Mouse (Mus musculus) cerebellum, adult 8-10 months (tissue): ENCODE data around the gene Plekhm2.

ENCODE experiments used
- DNase-seq: peaks from one replicate; pipeline ENCODE4 v3.0.0; 2022

The Plekhm2 gene

DNA sequence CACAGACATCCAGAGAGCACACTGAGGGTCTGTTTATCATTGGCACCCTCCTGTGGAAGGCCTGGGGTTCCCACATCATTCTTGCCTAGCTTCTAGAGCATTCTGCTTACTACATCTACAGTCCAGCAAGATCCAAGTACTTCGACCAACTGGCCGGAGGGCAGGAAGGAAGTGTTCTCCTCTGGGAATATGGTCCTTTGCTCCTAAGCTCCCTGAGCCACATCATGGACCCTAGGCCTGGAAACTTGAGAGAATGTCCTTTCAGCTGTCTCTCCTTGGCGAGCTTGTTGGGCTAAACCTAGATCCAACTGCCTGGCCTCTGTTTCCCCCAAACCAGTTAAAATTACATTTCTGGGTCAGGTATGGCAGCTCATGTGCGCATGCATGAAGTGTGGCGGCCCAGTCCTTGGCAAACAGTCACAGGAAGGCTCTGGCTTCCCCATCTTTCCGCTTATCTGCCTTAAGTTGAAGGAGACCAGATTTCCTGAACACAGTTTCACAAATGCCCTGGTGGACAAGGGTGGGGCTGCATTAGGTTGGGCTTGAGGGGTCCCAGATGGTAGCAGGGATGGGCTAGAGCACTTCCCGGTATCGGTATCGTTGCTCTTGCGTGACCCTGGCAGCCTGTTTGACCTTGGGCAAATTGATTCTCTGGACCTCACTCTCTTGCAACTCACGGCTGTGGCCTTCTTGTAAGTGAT, 62.0 kb downstream of the Plekhm2 start:
- DNase-seq = no peak

DNA sequence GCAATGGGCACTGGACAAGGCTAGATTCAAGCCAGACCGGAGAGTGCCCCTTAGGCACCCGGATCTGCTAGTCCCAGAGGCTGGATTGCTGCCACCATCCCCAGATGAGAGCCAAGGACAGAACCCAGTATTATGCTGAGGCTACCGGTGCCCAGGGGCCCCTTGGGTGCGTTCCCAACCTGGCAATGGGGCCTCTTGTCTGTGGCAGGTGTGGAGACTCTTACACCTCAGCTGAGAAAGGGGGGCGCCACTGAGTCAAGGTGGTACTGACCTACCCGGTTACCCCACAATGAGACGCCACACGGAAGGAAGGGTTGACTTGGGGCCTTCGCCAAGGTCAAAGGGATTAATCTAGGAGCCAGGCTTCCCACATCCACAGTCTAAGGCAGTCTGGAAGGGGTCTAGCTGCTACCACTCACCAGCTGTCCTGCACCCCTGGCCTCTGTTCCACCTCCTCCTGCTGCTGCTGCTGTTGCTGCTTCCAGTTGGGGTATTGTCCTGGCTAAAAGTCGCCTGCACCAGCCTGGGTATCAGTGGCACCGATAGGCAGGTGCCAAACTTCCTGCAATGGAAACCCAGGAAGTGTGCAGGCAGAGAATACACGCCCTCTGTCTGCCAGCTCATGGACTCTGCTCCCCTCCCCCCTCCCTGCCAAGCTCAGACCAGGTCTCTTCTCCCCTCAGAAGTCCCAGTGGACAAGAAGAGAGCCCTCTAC, 63.4 kb downstream of the Plekhm2 start:
- DNase-seq = no peak

GRCm38 (mm10) chr4:141600364-141600763, 64.3 kb downstream of the Plekhm2 start:
- no peak for DNase-seq

- DNase-seq = no peak
Observed at GRCm38 (mm10) chr4:141599251-141600141, 65.2 kb downstream of the Plekhm2 start.

GRCm38 (mm10) chr4:141598894-141599250, 65.8 kb downstream of the Plekhm2 start:
- no peak for DNase-seq

- DNase-seq = no peak
Observed at GRCm38 (mm10) chr4:141598199-141598893, 66.4 kb downstream of the Plekhm2 start.

GRCm38 (mm10) chr4:141596700-141597328, 67.9 kb downstream of the Plekhm2 start:
- DNase-seq = no peak

DNA sequence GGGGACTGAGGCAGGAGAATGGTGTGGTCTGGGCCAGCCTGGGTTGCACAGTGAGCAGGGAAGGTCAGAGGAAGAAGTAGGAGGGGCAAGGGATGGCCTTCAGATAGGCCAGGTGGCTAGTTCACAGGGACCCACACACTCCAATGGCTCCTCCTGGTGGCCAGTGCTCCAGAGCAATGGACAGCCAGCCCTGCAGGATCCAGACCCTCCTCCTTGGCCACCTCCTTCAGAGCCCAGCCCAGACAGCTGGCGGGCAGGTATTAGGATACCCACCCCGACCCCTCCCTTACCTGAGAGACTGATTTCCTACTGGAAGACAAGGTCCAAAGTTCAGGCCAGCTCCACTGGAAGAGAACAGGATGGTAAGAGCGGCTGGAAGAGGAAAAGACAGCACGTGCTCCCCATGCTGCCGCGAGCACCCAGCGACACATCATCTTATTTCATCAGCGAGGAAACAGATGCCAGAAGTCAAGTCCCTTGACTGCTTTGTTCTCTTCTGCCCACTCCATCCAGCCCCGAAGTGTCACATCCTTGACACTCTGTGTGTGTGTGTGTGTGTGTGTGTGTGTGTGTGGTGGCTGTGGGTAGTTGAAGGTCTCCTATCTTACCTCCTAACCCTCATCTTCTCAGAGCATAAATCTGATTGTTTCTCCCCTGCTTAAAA, 69.0 kb downstream of the Plekhm2 start:
- DNase-seq = no peak

- no peak for DNase-seq
Observed at GRCm38 (mm10) chr4:141595138-141595537, 69.6 kb downstream of the Plekhm2 start.

- no peak for DNase-seq
Observed at GRCm38 (mm10) chr4:141591547-141591946, 73.2 kb downstream of the Plekhm2 start.

DNA sequence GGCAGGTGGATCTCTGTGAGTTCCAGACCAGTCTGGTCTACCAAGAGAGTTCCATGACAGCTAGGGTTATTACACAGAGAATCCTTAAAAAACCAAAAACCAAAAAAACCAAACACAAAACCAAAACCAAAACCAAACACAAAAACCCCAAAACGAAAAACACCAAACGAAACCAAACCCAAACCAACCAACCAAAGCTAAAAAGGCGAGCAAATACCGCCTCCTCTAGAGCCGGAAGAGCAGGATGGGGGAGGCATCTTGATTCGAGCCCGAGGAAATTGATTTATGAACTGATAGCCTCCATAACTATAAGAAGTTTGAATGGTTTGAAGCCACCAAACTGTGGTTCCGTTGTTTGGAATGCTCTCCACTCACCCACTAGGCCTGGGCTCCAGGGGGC, 80.8 kb downstream of the Plekhm2 start:
- no peak for DNase-seq

- DNase-seq = no peak
Observed at GRCm38 (mm10) chr4:141581051-141581450, 83.6 kb downstream of the Plekhm2 start.

DNA sequence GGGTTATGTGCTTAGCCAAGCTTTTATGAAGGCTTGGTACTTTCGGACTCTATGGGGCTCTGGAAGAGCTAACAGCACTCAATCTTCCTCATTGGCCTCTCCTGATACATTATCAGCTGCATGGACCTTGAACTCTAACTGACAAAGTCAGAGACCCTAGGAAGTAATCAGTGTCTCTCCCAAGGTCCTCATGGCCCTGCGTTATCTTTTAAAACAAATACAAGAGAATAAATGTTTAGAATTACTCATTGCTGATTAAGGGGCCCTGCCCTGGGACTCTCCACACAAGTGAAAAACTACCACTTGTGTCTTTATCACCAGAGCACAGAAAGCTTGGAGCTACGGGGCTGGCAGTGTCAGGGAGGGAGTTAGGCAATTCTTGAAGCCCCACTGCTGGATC, 85.9 kb downstream of the Plekhm2 start:
- no peak for DNase-seq

DNA sequence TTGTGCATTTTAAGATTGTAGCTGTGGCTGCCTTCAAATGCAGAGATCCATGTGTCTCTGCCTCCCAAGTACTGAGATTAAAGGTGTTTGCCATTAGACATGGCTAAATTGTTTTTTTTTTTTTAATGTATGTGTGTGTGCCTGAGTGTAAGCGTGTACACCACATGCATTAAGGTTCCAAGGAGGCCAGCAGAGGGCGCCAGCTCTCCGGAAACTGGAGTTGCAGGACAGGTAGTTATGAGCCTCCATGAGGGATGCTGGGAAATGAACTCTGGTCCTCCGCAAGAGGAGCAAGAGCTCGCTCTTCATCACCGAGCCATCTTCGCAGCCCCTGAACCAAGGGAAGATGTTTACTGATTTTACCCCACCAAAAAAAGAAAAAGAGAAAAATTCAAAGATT, 87.8 kb downstream of the Plekhm2 start:
- DNase-seq = no peak

GRCm38 (mm10) chr4:141576404-141576803, 88.3 kb downstream of the Plekhm2 start:
- DNase-seq = no peak
